Mouse (Mus musculus) stomach, postnatal 0 days (tissue): ENCODE measurements at regions not wholly inside any gene's neighbourhood (a gene's known extent, or its start where the extent isn't known, plus 50 kb on each side); places are given as distances from the start of the nearest gene placed in this dataset.

Experiments
- CTCF ChIP-seq: IDR thresholded peaks from 2 replicates; pipeline ENCODE4 v1.5.1; 2016; ENCODE audit warnings: antibody characterized with exemption, low read depth, mild to moderate bottlenecking, moderate library complexity
- EP300 ChIP-seq: optimal IDR thresholded peaks from 2 replicates; pipeline ENCODE3; 2016; ENCODE audit warnings: antibody characterized with exemption

GRCm38 (mm10) chr5:118367047-118367446, 122.0 kb downstream of the 2410131K14Rik start:
- no peak for TF ChIP-seq CTCF
- TF ChIP-seq EP300 = no peak
